Mouse (Mus musculus): Measurements from ENCODE around the gene Pbx1.

Gene Pbx1

DNA sequence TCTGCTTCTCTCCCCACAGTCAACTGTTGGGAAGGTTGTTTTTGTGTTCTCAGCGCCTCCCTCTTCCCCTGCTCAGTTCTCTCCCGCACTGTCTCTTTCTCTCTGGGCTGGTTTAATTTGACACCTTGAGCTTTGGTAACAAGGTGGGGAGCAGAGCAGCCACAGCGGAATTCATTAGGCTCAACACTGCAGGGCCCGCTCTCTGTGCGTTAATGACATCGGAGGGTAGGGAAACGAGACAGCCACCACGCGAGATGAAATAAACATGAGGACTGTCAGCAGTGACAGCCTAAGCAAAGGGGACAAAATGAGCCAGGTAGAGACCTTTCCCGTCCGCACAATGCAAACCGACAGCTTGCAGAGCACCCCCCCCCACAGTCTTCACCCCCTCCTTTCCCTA lies 90.2 kb downstream of the Pbx1 start:
- no peaks in the 10 kb centered on the region for H3K9me3 ChIP-seq (ENCODE audit: low read length)
- TF ChIP-seq POU5F1 (IDR thresholded peaks at IDR 0.05; ENCODE audit: borderline replicate concordance, low read length) (no peak), NANOG (IDR thresholded peaks at IDR 0.05; ENCODE audit: borderline replicate concordance, low read length) (no peak), CTCF (conservative IDR thresholded peaks at IDR 0.05; ENCODE audit: low read length) (no peak)
- peaks cover 9% of the 10 kb centered on the region for H3K4me1 ChIP-seq (replicated peaks; ENCODE audit: low read depth, low read length)
- H3K27me3 ChIP-seq (ENCODE audit: insufficient read depth, low read length) = no peaks in the 10 kb centered on the region
- H3K36me3 ChIP-seq (ENCODE audit: insufficient read depth, low read length) = no peaks in the 10 kb centered on the region
- no peak overlapping the region for H3K4me3 ChIP-seq (replicated peaks; ENCODE audit: low read length)

DNA sequence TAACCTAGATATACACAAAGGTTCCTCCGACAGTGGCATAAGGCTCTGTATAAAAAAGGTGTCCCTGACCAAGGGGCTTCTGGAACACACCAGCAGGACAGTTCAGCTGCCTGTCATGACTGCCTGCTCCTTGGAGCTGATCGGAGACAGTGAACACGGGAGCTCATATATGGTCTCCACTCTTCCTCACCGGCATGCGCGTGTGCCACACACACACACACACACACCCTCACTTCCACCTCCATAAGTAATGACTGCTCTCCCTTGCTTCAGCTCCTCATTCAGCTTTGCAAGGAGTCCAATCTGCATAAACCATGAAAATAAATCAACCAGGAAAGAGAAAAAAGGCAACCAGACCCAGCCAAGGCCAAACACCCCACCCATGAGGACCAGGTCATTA lies 90.7 kb downstream of the Pbx1 start:
- Histone ChIP-seq H3K27me3 (ENCODE audit: insufficient read depth, low read length) (no peaks in the 10 kb centered on the region), H3K4me3 (replicated peaks; ENCODE audit: low read length) (no peak overlapping the region), H3K4me1 (replicated peaks; ENCODE audit: low read depth, low read length) (peaks cover 9% of the 10 kb centered on the region), H3K9me3 (ENCODE audit: low read length) (no peaks in the 10 kb centered on the region), H3K36me3 (ENCODE audit: insufficient read depth, low read length) (no peaks in the 10 kb centered on the region)
- TF ChIP-seq CTCF (conservative IDR thresholded peaks at IDR 0.05; ENCODE audit: low read length) (no peak), POU5F1 (IDR thresholded peaks at IDR 0.05; ENCODE audit: borderline replicate concordance, low read length) (no peak), NANOG (IDR thresholded peaks at IDR 0.05; ENCODE audit: borderline replicate concordance, low read length) (no peak)

DNA sequence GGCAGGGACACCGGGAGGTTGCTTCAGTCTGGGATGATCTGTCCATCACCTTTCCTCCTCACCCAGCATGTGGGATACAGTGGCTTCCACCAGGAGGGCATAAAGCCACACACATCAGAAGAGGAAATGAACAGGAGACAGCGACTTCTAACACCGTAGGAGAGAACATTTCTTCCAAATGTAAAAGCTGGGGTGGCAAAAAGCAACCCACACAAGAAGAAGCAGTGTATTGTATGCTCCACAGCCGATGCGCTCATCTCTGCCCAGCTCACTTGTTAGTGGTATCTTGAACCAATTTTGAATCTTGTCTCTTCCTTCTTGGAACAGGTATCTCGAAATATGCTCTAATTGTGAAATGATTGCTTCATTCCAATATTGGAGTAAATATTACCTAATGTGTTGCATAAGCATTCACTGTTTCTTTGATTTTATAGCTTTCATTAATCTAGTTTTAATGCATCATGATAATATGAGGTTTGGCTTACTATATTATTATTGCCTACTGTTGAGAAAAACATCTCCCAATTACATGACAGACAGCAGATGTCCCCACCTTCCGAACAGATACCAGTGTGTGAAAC lies 95.7 kb downstream of the Pbx1 start:
- no peaks in the 10 kb centered on the region for H3K27me3 ChIP-seq (ENCODE audit: insufficient read depth, low read length)
- H3K4me3 ChIP-seq (replicated peaks; ENCODE audit: low read length) = no peak overlapping the region
- no peaks in the 10 kb centered on the region for H3K36me3 ChIP-seq (ENCODE audit: insufficient read depth, low read length)
- no peaks in the 10 kb centered on the region for H3K9me3 ChIP-seq (ENCODE audit: low read length)
- TF ChIP-seq NANOG (IDR thresholded peaks at IDR 0.05; ENCODE audit: borderline replicate concordance, low read length) = no peak
- no peak for TF ChIP-seq CTCF (conservative IDR thresholded peaks at IDR 0.05; ENCODE audit: low read length)
- no peak for TF ChIP-seq POU5F1 (IDR thresholded peaks at IDR 0.05; ENCODE audit: borderline replicate concordance, low read length)
- H3K4me1 ChIP-seq (replicated peaks; ENCODE audit: low read depth, low read length) = peaks cover 6% of the 10 kb centered on the region; the same call in 1 of the 2 replicates

DNA sequence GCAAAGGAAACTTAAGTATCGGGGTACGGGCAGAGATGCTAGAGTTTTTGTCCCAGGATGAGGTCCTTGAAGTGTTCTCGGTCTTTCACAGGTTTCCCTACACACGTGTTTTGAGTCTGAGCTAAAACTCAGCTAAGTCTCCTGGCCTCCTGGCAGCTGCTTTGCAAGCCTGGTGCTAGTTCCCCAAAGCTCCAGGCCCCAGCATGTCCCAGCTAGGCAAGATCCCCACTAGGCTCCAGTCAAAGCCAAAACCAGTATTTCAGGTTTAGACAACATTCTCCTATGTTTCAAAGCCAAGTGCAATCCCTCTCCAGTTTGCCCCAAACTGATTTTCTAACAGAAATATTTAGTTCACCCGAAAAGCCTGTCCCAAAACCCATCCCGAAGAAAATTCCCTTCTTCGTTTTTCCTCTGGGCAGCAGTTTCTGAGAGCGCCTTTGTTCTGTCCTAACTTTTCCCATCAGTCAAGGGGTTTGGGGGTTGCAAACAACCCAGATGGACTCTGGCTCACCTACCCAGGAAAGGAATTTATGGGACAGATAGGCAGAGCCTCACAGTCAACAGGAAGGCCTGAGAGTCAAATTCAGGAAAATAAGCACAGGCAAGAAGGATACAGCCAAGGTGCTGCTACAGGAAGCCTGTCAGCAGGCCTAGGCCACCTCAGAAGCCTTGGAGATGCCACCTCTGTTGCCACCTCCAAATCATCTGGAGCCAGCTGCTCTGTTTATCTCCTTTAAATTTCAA lies 97.1 kb downstream of the Pbx1 start:
- H3K4me1 ChIP-seq (replicated peaks; ENCODE audit: low read depth, low read length) = peaks cover 4% of the 10 kb centered on the region; the same call in 1 of the 2 replicates
- no peaks in the 10 kb centered on the region for H3K36me3 ChIP-seq (ENCODE audit: insufficient read depth, low read length)
- no peak for TF ChIP-seq NANOG (IDR thresholded peaks at IDR 0.05; ENCODE audit: borderline replicate concordance, low read length)
- TF ChIP-seq CTCF (conservative IDR thresholded peaks at IDR 0.05; ENCODE audit: low read length) = no peak
- TF ChIP-seq POU5F1 (IDR thresholded peaks at IDR 0.05; ENCODE audit: borderline replicate concordance, low read length) = no peak
- no peak overlapping the region for H3K4me3 ChIP-seq (replicated peaks; ENCODE audit: low read length)
- no peaks in the 10 kb centered on the region for H3K9me3 ChIP-seq (ENCODE audit: low read length)
- H3K27me3 ChIP-seq (ENCODE audit: insufficient read depth, low read length) = no peaks in the 10 kb centered on the region

DNA sequence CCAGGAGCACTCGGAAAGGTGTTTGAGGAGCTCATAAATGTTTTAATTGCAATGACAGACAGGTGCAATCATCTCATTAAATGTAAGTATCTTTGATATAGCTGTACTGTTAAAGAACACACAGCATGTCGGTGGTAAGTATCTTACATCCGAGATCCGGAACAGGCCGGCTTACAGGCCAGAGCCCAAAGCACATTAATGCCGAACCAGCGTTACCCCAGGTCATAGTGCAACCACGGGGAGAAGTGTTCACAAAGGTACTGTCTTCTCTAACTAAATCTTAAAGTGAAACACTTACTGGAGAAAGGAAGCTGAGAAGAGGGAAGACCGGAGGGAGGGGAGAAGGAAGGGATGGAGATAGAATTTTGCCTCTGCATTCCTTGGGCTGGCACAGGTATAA lies 100.0 kb downstream of the Pbx1 start:
- Histone ChIP-seq H3K9me3 (ENCODE audit: low read length) (no peaks in the 10 kb centered on the region), H3K36me3 (ENCODE audit: insufficient read depth, low read length) (no peaks in the 10 kb centered on the region), H3K4me3 (replicated peaks; ENCODE audit: low read length) (no peak overlapping the region), H3K4me1 (replicated peaks; ENCODE audit: low read depth, low read length) (peaks cover 6% of the 10 kb centered on the region; the same call in 1 of the 2 replicates), H3K27me3 (ENCODE audit: insufficient read depth, low read length) (no peaks in the 10 kb centered on the region)
- TF ChIP-seq CTCF (conservative IDR thresholded peaks at IDR 0.05; ENCODE audit: low read length) = no peak
- no peak for TF ChIP-seq POU5F1 (IDR thresholded peaks at IDR 0.05; ENCODE audit: borderline replicate concordance, low read length)
- TF ChIP-seq NANOG (IDR thresholded peaks at IDR 0.05; ENCODE audit: borderline replicate concordance, low read length) = no peak

DNA sequence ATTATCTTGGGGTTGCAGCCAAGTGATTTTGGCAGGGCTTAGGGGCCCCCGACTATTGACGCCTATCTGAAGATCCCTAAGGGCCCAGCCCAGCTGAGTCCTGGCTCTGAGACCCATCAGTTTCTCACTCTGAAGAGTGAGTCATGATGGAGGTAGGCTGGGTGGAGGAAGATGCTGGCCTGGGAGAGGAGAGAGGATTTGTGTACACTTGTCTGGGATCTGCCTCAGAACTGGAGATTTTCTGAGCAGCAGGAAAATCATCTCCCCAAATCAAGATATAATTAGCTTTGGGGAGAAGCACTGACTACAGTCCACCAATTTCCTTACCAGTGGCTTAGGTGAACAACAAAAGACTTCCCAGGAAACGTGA lies 103.8 kb downstream of the Pbx1 start:
- Histone ChIP-seq H3K9me3 (ENCODE audit: low read length) (no peaks in the 10 kb centered on the region), H3K4me3 (replicated peaks; ENCODE audit: low read length) (no peak overlapping the region), H3K4me1 (replicated peaks; ENCODE audit: low read depth, low read length) (0 out of 2 replicates have a peak, but pooled peaks cover 2% of the 10 kb centered on the region), H3K27me3 (ENCODE audit: insufficient read depth, low read length) (no peaks in the 10 kb centered on the region), H3K36me3 (ENCODE audit: insufficient read depth, low read length) (no peaks in the 10 kb centered on the region)
- TF ChIP-seq POU5F1 (IDR thresholded peaks at IDR 0.05; ENCODE audit: borderline replicate concordance, low read length) = no peak
- no peak for TF ChIP-seq CTCF (conservative IDR thresholded peaks at IDR 0.05; ENCODE audit: low read length)
- TF ChIP-seq NANOG (IDR thresholded peaks at IDR 0.05; ENCODE audit: borderline replicate concordance, low read length) = no peak

DNA sequence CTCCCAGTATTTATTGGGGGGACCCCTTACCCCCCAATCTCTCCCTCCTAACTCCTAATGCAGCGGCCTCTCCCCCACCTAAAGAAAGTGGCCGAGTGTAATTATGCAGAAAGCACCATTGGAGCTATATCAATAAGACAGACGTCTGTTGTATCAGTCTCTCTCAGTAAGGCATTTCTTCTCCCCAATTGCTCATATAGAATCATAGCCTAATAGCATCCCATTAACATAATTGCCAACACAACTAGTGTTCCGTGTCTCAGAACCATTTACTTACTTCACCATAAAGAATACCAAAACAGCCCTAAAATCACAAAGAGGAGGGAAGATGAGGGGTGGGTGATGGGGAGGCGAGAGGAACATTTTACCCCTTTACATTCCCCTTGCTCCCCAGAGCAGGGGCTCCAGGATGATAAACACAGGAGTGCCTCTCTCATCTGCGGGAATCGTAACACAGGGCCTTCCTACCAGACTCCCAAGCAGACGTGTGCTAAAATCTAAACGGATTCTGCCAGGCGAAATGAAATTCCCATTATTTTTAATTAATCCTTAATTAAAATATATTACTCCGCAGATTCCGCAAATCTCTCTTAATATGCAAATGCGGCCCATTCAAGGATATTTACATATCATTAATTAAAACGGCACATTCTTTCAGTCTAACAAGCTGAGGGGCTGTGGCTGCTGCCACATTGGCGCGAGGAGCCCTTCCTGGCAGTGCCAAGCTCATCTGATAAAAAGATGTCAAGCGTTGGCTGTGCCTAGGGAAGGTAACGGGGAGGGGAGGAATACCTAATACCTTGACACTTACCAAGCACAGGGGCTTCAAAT lies 104.5 kb downstream of the Pbx1 start:
- H3K4me3 ChIP-seq (replicated peaks; ENCODE audit: low read length) = no peak overlapping the region
- 0 out of 2 replicates have a peak, but pooled peaks cover 2% of the 10 kb centered on the region for H3K4me1 ChIP-seq (replicated peaks; ENCODE audit: low read depth, low read length)
- no peaks in the 10 kb centered on the region for H3K36me3 ChIP-seq (ENCODE audit: insufficient read depth, low read length)
- no peaks in the 10 kb centered on the region for H3K9me3 ChIP-seq (ENCODE audit: low read length)
- no peak for TF ChIP-seq NANOG (IDR thresholded peaks at IDR 0.05; ENCODE audit: borderline replicate concordance, low read length)
- TF ChIP-seq POU5F1 (IDR thresholded peaks at IDR 0.05; ENCODE audit: borderline replicate concordance, low read length) = no peak
- no peak for TF ChIP-seq CTCF (conservative IDR thresholded peaks at IDR 0.05; ENCODE audit: low read length)
- H3K27me3 ChIP-seq (ENCODE audit: insufficient read depth, low read length) = no peaks in the 10 kb centered on the region

DNA sequence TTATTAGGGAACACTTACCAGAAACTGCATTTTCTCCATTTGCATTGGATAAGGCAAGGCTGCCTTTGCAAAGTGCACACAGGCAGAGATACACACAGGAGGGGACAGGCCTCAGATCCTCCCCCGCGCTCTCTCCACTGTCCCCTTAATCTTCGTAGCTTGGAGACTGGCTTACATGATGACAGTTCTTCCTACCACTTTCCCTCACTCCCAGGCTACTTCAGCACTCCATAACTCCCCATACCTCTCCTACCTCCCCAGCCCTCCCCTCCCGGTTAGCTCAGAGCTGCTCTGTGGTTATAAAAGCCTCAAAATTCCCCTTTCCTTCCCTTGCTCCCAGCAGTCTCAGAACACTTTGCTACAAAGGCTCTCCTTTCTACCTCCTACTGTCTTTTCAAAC lies 106.3 kb downstream of the Pbx1 start:
- Histone ChIP-seq H3K27me3 (ENCODE audit: insufficient read depth, low read length) (no peaks in the 10 kb centered on the region), H3K36me3 (ENCODE audit: insufficient read depth, low read length) (no peaks in the 10 kb centered on the region), H3K9me3 (ENCODE audit: low read length) (no peaks in the 10 kb centered on the region), H3K4me3 (replicated peaks; ENCODE audit: low read length) (no peak overlapping the region), H3K4me1 (replicated peaks; ENCODE audit: low read depth, low read length) (0 out of 2 replicates have a peak, but pooled peaks cover 2% of the 10 kb centered on the region)
- no peak for TF ChIP-seq POU5F1 (IDR thresholded peaks at IDR 0.05; ENCODE audit: borderline replicate concordance, low read length)
- TF ChIP-seq NANOG (IDR thresholded peaks at IDR 0.05; ENCODE audit: borderline replicate concordance, low read length) = no peak
- TF ChIP-seq CTCF (conservative IDR thresholded peaks at IDR 0.05; ENCODE audit: low read length) = no peak
